Mouse (Mus musculus) limb, embryonic 14.5 days (tissue): Measurements from ENCODE around the gene Cldn20. TPM values are rescaled to one million over a fixed set of nuclear protein-coding genes. Genes with fewer than 3 reads are reported as not detected.

ENCODE experiments used
- ATAC-seq: fragments of 200-750 bp; cut with Nextera tagmentation; 2 replicates; pipeline ENCODE4 v1.8.0; 2017; ENCODE audit warnings: low read depth, moderate number of reproducible peaks, moderate TSS enrichment; ENCODE audit not compliant: low FRiP score
- DNase-seq: peaks from one replicate; pipeline ENCODE4 v3.0.0-alpha.2; 2015; ENCODE audit warnings: low spot score
- H3K27ac ChIP-seq: fragments of 300-500 bp; sonication (generic); replicated peaks from 2 replicates; pipeline ENCODE4 v1.5.1; 2014; ENCODE audit warnings: low read depth, mild to moderate bottlenecking, low read length, moderate library complexity, mixed read lengths
- H3K27me3 ChIP-seq: fragments of 300-500 bp; sonication (generic); 2 replicates; pipeline ENCODE4 v1.6.1; 2014; ENCODE audit warnings: low read length, mixed read lengths; ENCODE audit not compliant: control insufficient read depth, insufficient read depth
- H3K36me3 ChIP-seq: fragments of 300-500 bp; sonication (generic); 2 replicates; pipeline ENCODE4 v1.6.1; 2014; ENCODE audit warnings: mild to moderate bottlenecking, low read length, moderate library complexity, mixed read lengths; ENCODE audit not compliant: control insufficient read depth, insufficient read depth
- H3K4me1 ChIP-seq: fragments of 300-500 bp; sonication (generic); 2 replicates; pipeline ENCODE4 v1.6.1; 2014; ENCODE audit warnings: antibody characterized with exemption, low read length, mixed read lengths; ENCODE audit not compliant: control insufficient read depth, insufficient read depth
- H3K4me2 ChIP-seq: fragments of 300-500 bp; sonication (generic); replicated peaks from 2 replicates; pipeline ENCODE4 v1.6.1; 2014; ENCODE audit warnings: low read depth, mild to moderate bottlenecking, low read length, moderate library complexity; ENCODE audit not compliant: severe bottlenecking
- H3K4me3 ChIP-seq: fragments of 300-500 bp; sonication (generic); replicated peaks from 2 replicates; pipeline ENCODE4 v1.5.1; 2014; ENCODE audit warnings: low read length
- H3K9ac ChIP-seq: fragments of 300-500 bp; sonication (generic); 2 replicates; pipeline ENCODE4 v1.6.1; 2014; ENCODE audit warnings: mild to moderate bottlenecking, low read depth, low read length, moderate library complexity; ENCODE audit not compliant: severe bottlenecking
- H3K9me3 ChIP-seq: fragments of 300-500 bp; sonication (generic); 2 replicates; pipeline ENCODE4 v1.6.1; 2016; ENCODE audit warnings: low read length; ENCODE audit not compliant: control insufficient read depth
- POLR2A ChIP-seq: fragments of 200-500 bp; IDR thresholded peaks from 2 replicates; pipeline ENCODE4 v1.8.0; 2012; ENCODE audit warnings: inconsistent platforms, mild to moderate bottlenecking, moderate library complexity, borderline replicate concordance; ENCODE audit not compliant: insufficient read depth, insufficient read length; ENCODE audit errors: extremely low read depth
- WGBS: fragments of 180-500 bp; shearing (Covaris S2); extraction: QIAGEN DNeasy Blood & Tissue Kit; methylation state at CpG from one replicate; pipeline ENCODE4 v1.1.7; 2014; 5-methylcytosine and 5-hydroxymethylcytosine counted together
- polyA plus RNA-seq, 2 experiments: library from polyadenylated mRNA; depleted of rRNA in 1 of 2; stranded (reverse) in 1 of 2; unstranded in 1 of 2; fragments of >200 nt; fragmentation: Nextera tagmentation in 1 of 2; extraction: Ambion mirVana in 1 of 2; gene quantifications; 2 replicates each; pipeline versions ENCODE4 v1.2.1 to v1.2.3; 2012 to 2014

Gene Cldn20
- polyA plus RNA-seq, 2 experiments: 1.0 TPM; not detected in 1

- no peak overlapping the region for H3K4me2 ChIP-seq
- H3K4me3 ChIP-seq: no peak overlapping the region
- ATAC-seq (no peak), DNase-seq (no peak)
- no peak overlapping the region for H3K9ac ChIP-seq
- WGBS: 72% methylated on average over 3 of the region's 3 CpGs
- H3K27ac ChIP-seq: no peak overlapping the region
- H3K9me3 ChIP-seq: no peaks in the 10 kb centered on the region
- H3K36me3 ChIP-seq: no peaks in the 10 kb centered on the region
- H3K4me1 ChIP-seq: peaks cover 10% of the 10 kb centered on the region
- H3K27me3 ChIP-seq: no peaks in the 10 kb centered on the region
- TF ChIP-seq POLR2A: no peak
These were observed 28.2 kb downstream of the Cldn20 start for GRCm38 (mm10) chr17:3560534-3560933.

- H3K4me3 ChIP-seq: no peak overlapping the region
- DNase-seq (no peak), ATAC-seq (no peak)
- no peak overlapping the region for H3K27ac ChIP-seq
- H3K27me3 ChIP-seq: no peaks in the 10 kb centered on the region
- WGBS: 56% methylated on average over 8 of the region's 8 CpGs
- TF ChIP-seq POLR2A: no peak
- no peaks in the 10 kb centered on the region for H3K9me3 ChIP-seq
- no peak overlapping the region for H3K4me2 ChIP-seq
- H3K9ac ChIP-seq: no peak overlapping the region
- no peaks in the 10 kb centered on the region for H3K36me3 ChIP-seq
- peaks cover 3% of the 10 kb centered on the region; the same call in 1 of the 2 replicates for H3K4me1 ChIP-seq
These were observed 30.1 kb downstream of the Cldn20 start for GRCm38 (mm10) chr17:3562405-3562804.

GRCm38 (mm10) chr17:3570876-3571275 lies 38.5 kb downstream of the Cldn20 start:
- peak; percentile 60; the same call in 1 of the 2 replicates for ATAC-seq
- no peak overlapping the region for H3K27ac ChIP-seq
- H3K9me3 ChIP-seq: no peaks in the 10 kb centered on the region
- TF ChIP-seq POLR2A: no peak
- WGBS: 5% methylated on average over 12 of the region's 12 CpGs
- H3K27me3 ChIP-seq: no peaks in the 10 kb centered on the region
- DNase-seq: peak; percentile 82
- H3K4me2 ChIP-seq: 0 out of 2 replicates have a peak overlapping the region, but pooled peaks have one; percentile 16
- no peak overlapping the region for H3K4me3 ChIP-seq
- H3K4me1 ChIP-seq: no peaks in the 10 kb centered on the region
- H3K36me3 ChIP-seq: no peaks in the 10 kb centered on the region
- no peak overlapping the region for H3K9ac ChIP-seq

Other genes starting within 250 kb of the Cldn20 start
- gene Tiam2, start 206.0 kb upstream of the Cldn20 start, polyA plus RNA-seq (2012; rRNA removed): 22.3 and 25.9 TPM in 2 replicates
- 21.1 and 25.6 TPM in 2 replicates for gene Tiam2, start 206.0 kb upstream of the Cldn20 start, polyA plus RNA-seq (2014; fragmentation: Nextera tagmentation; extraction: Ambion mirVana)
- 11.0 and 16.3 TPM in 2 replicates for gene Tfb1m, start 25.2 kb downstream of the Cldn20 start, polyA plus RNA-seq (2012; rRNA removed)
- 17.2 and 18.0 TPM in 2 replicates for gene Tfb1m, start 25.2 kb downstream of the Cldn20 start, polyA plus RNA-seq (2014; fragmentation: Nextera tagmentation; extraction: Ambion mirVana)
- not detected in 2 replicates for gene Nox3, start 163.7 kb downstream of the Cldn20 start, polyA plus RNA-seq (2012; rRNA removed)
- not detected in 2 replicates for gene Nox3, start 163.7 kb downstream of the Cldn20 start, polyA plus RNA-seq (2014; fragmentation: Nextera tagmentation; extraction: Ambion mirVana)